Mouse (Mus musculus): Measurements from ENCODE around the gene Stat1. TPM values are rescaled to one million over a fixed set of nuclear protein-coding genes. Genes with fewer than 3 reads are reported as not detected.

The Stat1 gene
- total RNA-seq (2021) (100 to 1,000 TPM in 1 of 2 experiments, 10 to 100 TPM in 1; 79.2 to 131 TPM), polyA plus RNA-seq (2012; rRNA removed) (97.2 and 127 TPM in 2 replicates)
- long read RNA-seq, full-length matches to known transcripts: 19 of 47 reads
- long read RNA-seq, partial matches to known transcripts: 19 of 47 reads
- long read RNA-seq, other reads (novel, unspliced or antisense): 9 of 47 reads

- DNase-seq: peak; percentile 92
Measured at GRCm38 (mm10) chr1:52118860-52119591, at the start of gene Stat1. TSS of gene Stat1 (plus strand) at chr1:52119440.

- no peak for DNase-seq
Measured at GRCm38 (mm10) chr1:52079724-52080367, 39.4 kb upstream of the Stat1 start.

GRCm38 (mm10) chr1:52080375-52080774 lies 38.9 kb upstream of the Stat1 start:
- DNase-seq: no peak

GRCm38 (mm10) chr1:52086236-52086635 lies 33.0 kb upstream of the Stat1 start:
- no peak for DNase-seq

GRCm38 (mm10) chr1:52087128-52087527 lies 32.1 kb upstream of the Stat1 start:
- no peak for DNase-seq

- DNase-seq: no peak
Measured at GRCm38 (mm10) chr1:52088634-52089033, 30.6 kb upstream of the Stat1 start.

GRCm38 (mm10) chr1:52098618-52099232 lies 20.5 kb upstream of the Stat1 start:
- DNase-seq: peak; percentile 20

- DNase-seq: no peak
Measured at GRCm38 (mm10) chr1:52100496-52100895, 18.7 kb upstream of the Stat1 start.

- DNase-seq: no peak
Measured at GRCm38 (mm10) chr1:52102795-52103194, 16.4 kb upstream of the Stat1 start.

GRCm38 (mm10) chr1:52107206-52107605 lies 12.0 kb upstream of the Stat1 start:
- DNase-seq: peak; percentile 65

GRCm38 (mm10) chr1:52111217-52111616 lies 8.0 kb upstream of the Stat1 start:
- DNase-seq: no peak

- peak; percentile 58 for DNase-seq
Measured at GRCm38 (mm10) chr1:52112301-52112700, 6.9 kb upstream of the Stat1 start.

GRCm38 (mm10) chr1:52113067-52113665 lies 6.1 kb upstream of the Stat1 start:
- DNase-seq: no peak

- DNase-seq: peak; percentile 99
Measured at GRCm38 (mm10) chr1:52113666-52114069, 5.6 kb upstream of the Stat1 start.

GRCm38 (mm10) chr1:52116441-52116840 lies 2.8 kb upstream of the Stat1 start:
- DNase-seq: no peak

GRCm38 (mm10) chr1:52117777-52118176 lies 1.5 kb upstream of the Stat1 start:
- DNase-seq: no peak

- no peak for DNase-seq
Measured at GRCm38 (mm10) chr1:52119691-52120090, 451 bp downstream of the Stat1 start.

- DNase-seq: peak; percentile 13
Measured at GRCm38 (mm10) chr1:52120191-52120590, 951 bp downstream of the Stat1 start.

- DNase-seq: peak; percentile 30
Measured at GRCm38 (mm10) chr1:52121052-52121451, 1.8 kb downstream of the Stat1 start.

- no peak for DNase-seq
Measured at GRCm38 (mm10) chr1:52124818-52125217, 5.6 kb downstream of the Stat1 start.

- no peak for DNase-seq
Measured at GRCm38 (mm10) chr1:52127350-52127749, 8.1 kb downstream of the Stat1 start.

GRCm38 (mm10) chr1:52129794-52130193 lies 10.6 kb downstream of the Stat1 start:
- no peak for DNase-seq

Measured in adrenal gland, adult 2 months (tissue).